Mouse (Mus musculus) G1E (cell line): ENCODE data around the gene Mtus2.

ENCODE experiments used
- CTCF ChIP-seq: IDR thresholded peaks from 2 replicates; pipeline ENCODE4 v1.5.1; 2012; ENCODE audit warnings: low read depth, low read length, inconsistent platforms, mixed read lengths
- GATA1 ChIP-seq: IDR thresholded peaks from 2 replicates; pipeline ENCODE4 v1.6.1; 2012; ENCODE audit warnings: borderline replicate concordance, low read length, inconsistent platforms, mixed read lengths
- GATA2 ChIP-seq: IDR thresholded peaks from 2 replicates; pipeline ENCODE4 v1.6.1; 2012; ENCODE audit warnings: low read depth, low read length, inconsistent platforms, borderline replicate concordance
- POLR2AphosphoS5 ChIP-seq: IDR thresholded peaks from 2 replicates; pipeline ENCODE4 v1.6.1; 2012; ENCODE audit warnings: low read depth, low read length, inconsistent platforms; ENCODE audit not compliant: insufficient replicate concordance
- TAL1 ChIP-seq: conservative IDR thresholded peaks from 2 replicates; pipeline ENCODE4 v1.6.1; 2012; ENCODE audit warnings: low read depth, low read length, inconsistent platforms, mixed read lengths

DNA sequence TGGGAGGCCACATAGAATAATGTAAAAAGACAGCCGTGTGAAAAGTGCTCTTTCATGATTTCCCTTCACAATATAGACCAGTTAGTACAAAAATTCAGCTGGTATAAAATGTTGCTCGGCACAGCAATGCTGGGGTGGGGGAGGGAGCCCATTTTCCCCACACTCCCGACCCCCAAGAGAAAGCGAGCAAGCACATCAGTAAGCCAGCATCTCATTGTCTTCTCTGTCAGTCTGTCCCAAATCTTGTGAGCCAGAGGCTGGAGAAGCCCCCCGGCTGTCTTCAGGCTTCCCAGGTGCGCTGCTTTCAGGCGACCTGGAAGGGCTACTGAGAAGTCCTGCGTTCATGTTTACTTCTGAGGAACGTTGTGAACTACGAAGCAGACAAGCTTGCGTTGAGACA is 699 bp upstream of the Mtus2 start:
- TF ChIP-seq CTCF (no peak), GATA1 (no peak), TAL1 (no peak), POLR2AphosphoS5 (no peak), GATA2 (no peak)
